ENCODE assay signal across 16 mouse cellular contexts in genomic region chr4:85168001-85168400, GRCm38 (mm10). TPM values are rescaled to one million over a fixed set of nuclear protein-coding genes. Genes with fewer than 3 reads are reported as not detected.
"Had no signal": no experiment of that assay in that cellular context is flagged by ENCODE, and none has a peak within 500 bp of the region (broad histone marks: within the 10 kb centered on the region; RNA-seq: fewer than 3 reads in every experiment).

No protein-coding gene starts in this region.

- H3K27ac ChIP-seq: liver, embryonic 15.5 days; midbrain, embryonic 10.5 days; neural tube, embryonic 15.5 days had no signal

- DNase-seq: kidney, postnatal 25 days; layer of hippocampus, adult 9-11 months; layer of hippocampus, postnatal 36 days; lung, adult 2 months; lung, postnatal 36 days; midbrain, embryonic 14.5 days; right cerebral cortex, adult 18-20 months; right cerebral cortex, postnatal 25 days; thymus, postnatal 36 days had no signal

- H3K4me1 ChIP-seq: liver, embryonic 15.5 days had no signal

- H3K4me2 ChIP-seq: liver, embryonic 11.5 days; liver, embryonic 15.5 days; neural tube, embryonic 15.5 days had no signal

- ATAC-seq: lung, postnatal 0 days had no signal

- H3K9me3 ChIP-seq: liver, embryonic 15.5 days; midbrain, embryonic 10.5 days; neural tube, embryonic 15.5 days had no signal

- H3K9ac ChIP-seq: liver, embryonic 15.5 days; neural tube, embryonic 15.5 days had no signal

- H3K36me3 ChIP-seq: liver, embryonic 15.5 days; midbrain, embryonic 10.5 days; neural tube, embryonic 15.5 days had no signal

- H3K27me3 ChIP-seq: liver, embryonic 15.5 days; neural tube, embryonic 15.5 days had no signal

- H3K4me3 ChIP-seq: liver, embryonic 15.5 days; midbrain, embryonic 10.5 days; myocyte; neural tube, embryonic 15.5 days had no signal

RNA-seq across cellular contexts. Expression of gene Sh3gl2, which starts 36.9 kb away (rescaled TPM):
- total RNA-seq: megakaryocyte progenitor cell, adult 5-6 weeks had no signal
- polyA plus RNA-seq: liver, embryonic 15.5 days; myocyte had no signal
